Mouse (Mus musculus): ENCODE results near the gene Gm20696.

GRCm38 (mm10) chr6:99289220-99289619, 377.4 kb downstream of the Gm20696 start:
- TF ChIP-seq TAL1 (IDR thresholded peaks at IDR 0.05; ENCODE audit: low read length): no peak
- no peak for TF ChIP-seq GATA1 (IDR thresholded peaks at IDR 0.05; ENCODE audit: low read length)
